Mouse (Mus musculus): ENCODE data around the gene Gad2. TPM values are rescaled to one million over a fixed set of nuclear protein-coding genes. Genes with fewer than 3 reads are reported as not detected.

The Gad2 gene
- polyA plus RNA-seq, 1 experiment from 2014 or later = 3.6 TPM

GRCm38 (mm10) chr2:22671348-22671747 lies 49.3 kb downstream of the Gad2 start:
- no peaks in the 10 kb centered on the region for H3K9me3 ChIP-seq (replicated peaks; ENCODE audit: control insufficient read depth, low read length)
- 84% methylated on average over 1 of the region's 1 CpGs for WGBS
- ATAC-seq (replicated peaks; ENCODE audit: insufficient number of reproducible peaks, low FRiP score, low TSS enrichment, low read depth) = no peak
- H3K9ac ChIP-seq (replicated peaks; ENCODE audit: low read length) = no peak overlapping the region
- H3K4me2 ChIP-seq (ENCODE audit: low read depth, low read length) = no peak overlapping the region
- no peak overlapping the region for H3K4me3 ChIP-seq (ENCODE audit: low read depth, low read length)
- H3K27me3 ChIP-seq (ENCODE audit: control insufficient read depth, insufficient read depth, low read length) = no peaks in the 10 kb centered on the region
- no peaks in the 10 kb centered on the region for H3K36me3 ChIP-seq (replicated peaks; ENCODE audit: control insufficient read depth, insufficient read depth, low read depth, low read length)
- no peak for DNase-seq (ENCODE audit: low spot score)
- H3K27ac ChIP-seq (replicated peaks; ENCODE audit: low read depth, low read length) = no peak overlapping the region
- H3K4me1 ChIP-seq (ENCODE audit: control insufficient read depth, insufficient read depth, low read length) = no peaks in the 10 kb centered on the region

DNA sequence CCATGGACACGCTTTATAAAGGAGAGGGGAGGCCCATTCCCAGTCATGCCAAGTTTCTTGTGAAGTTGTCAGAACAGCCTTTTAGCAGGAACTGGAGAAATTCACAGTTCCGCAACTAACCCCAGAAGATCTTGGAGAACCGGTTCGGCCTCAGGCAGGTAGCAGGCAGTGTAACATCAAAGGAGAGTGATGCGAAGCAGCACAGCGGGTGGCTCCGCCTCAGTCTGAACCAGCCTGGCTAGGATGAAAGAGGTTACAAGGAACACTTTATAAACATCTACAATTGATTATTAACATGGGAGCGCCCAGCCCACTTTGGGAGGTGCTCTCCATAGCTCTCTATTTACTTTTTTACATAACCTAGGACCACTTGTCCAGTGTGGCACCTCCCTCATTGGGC lies 55.1 kb downstream of the Gad2 start:
- H3K27me3 ChIP-seq (ENCODE audit: control insufficient read depth, insufficient read depth, low read length) = no peaks in the 10 kb centered on the region
- no peak for ATAC-seq (replicated peaks; ENCODE audit: insufficient number of reproducible peaks, low FRiP score, low TSS enrichment, low read depth)
- H3K4me1 ChIP-seq (ENCODE audit: control insufficient read depth, insufficient read depth, low read length) = no peaks in the 10 kb centered on the region
- peak; percentile 33 for DNase-seq (ENCODE audit: low spot score)
- no peak overlapping the region for H3K27ac ChIP-seq (replicated peaks; ENCODE audit: low read depth, low read length)
- H3K9ac ChIP-seq (replicated peaks; ENCODE audit: low read length) = no peak overlapping the region
- no peak overlapping the region for H3K4me3 ChIP-seq (ENCODE audit: low read depth, low read length)
- WGBS = 22% methylated on average over 8 of the region's 8 CpGs
- H3K36me3 ChIP-seq (replicated peaks; ENCODE audit: control insufficient read depth, insufficient read depth, low read depth, low read length) = no peaks in the 10 kb centered on the region
- no peaks in the 10 kb centered on the region for H3K9me3 ChIP-seq (replicated peaks; ENCODE audit: control insufficient read depth, low read length)
- H3K4me2 ChIP-seq (ENCODE audit: low read depth, low read length) = no peak overlapping the region

DNA sequence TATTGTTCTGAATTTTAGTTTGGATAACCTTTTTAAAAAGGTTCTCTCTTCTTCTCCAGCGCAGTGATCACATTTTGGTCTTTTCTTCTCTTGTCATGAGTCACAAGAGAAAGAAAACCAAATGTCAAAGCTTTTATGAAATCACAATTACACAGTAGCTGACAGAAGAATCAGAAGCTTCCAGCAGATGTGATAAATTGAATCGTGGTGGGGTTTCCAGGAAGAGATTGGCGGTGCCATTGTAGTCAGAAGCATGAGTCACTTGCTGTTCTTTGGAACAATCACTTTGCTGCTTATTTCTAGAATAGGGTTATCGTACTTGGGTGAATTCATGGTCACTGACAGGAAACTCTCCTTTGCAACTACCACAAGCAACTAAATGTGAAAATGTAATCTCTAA lies 57.9 kb downstream of the Gad2 start:
- H3K27ac ChIP-seq (replicated peaks; ENCODE audit: low read depth, low read length) = no peak overlapping the region
- H3K4me1 ChIP-seq (ENCODE audit: control insufficient read depth, insufficient read depth, low read length) = no peaks in the 10 kb centered on the region
- ATAC-seq (replicated peaks; ENCODE audit: insufficient number of reproducible peaks, low FRiP score, low TSS enrichment, low read depth) (no peak), DNase-seq (ENCODE audit: low spot score) (no peak)
- no peak overlapping the region for H3K4me2 ChIP-seq (ENCODE audit: low read depth, low read length)
- H3K9ac ChIP-seq (replicated peaks; ENCODE audit: low read length) = no peak overlapping the region
- H3K9me3 ChIP-seq (replicated peaks; ENCODE audit: control insufficient read depth, low read length) = no peaks in the 10 kb centered on the region
- 79% methylated on average over 4 of the region's 4 CpGs for WGBS
- no peak overlapping the region for H3K4me3 ChIP-seq (ENCODE audit: low read depth, low read length)
- no peaks in the 10 kb centered on the region for H3K27me3 ChIP-seq (ENCODE audit: control insufficient read depth, insufficient read depth, low read length)
- H3K36me3 ChIP-seq (replicated peaks; ENCODE audit: control insufficient read depth, insufficient read depth, low read depth, low read length) = no peaks in the 10 kb centered on the region

- WGBS = 82% methylated on average over 7 of the region's 7 CpGs
- no peak overlapping the region for H3K4me3 ChIP-seq (ENCODE audit: low read depth, low read length)
- H3K4me1 ChIP-seq (ENCODE audit: control insufficient read depth, insufficient read depth, low read length) = no peaks in the 10 kb centered on the region
- ATAC-seq (replicated peaks; ENCODE audit: insufficient number of reproducible peaks, low FRiP score, low TSS enrichment, low read depth) (no peak), DNase-seq (ENCODE audit: low spot score) (no peak)
- H3K9ac ChIP-seq (replicated peaks; ENCODE audit: low read length) = no peak overlapping the region
- no peak overlapping the region for H3K4me2 ChIP-seq (ENCODE audit: low read depth, low read length)
- H3K27ac ChIP-seq (replicated peaks; ENCODE audit: low read depth, low read length) = no peak overlapping the region
- no peaks in the 10 kb centered on the region for H3K36me3 ChIP-seq (replicated peaks; ENCODE audit: control insufficient read depth, insufficient read depth, low read depth, low read length)
- no peaks in the 10 kb centered on the region for H3K27me3 ChIP-seq (ENCODE audit: control insufficient read depth, insufficient read depth, low read length)
- no peaks in the 10 kb centered on the region for H3K9me3 ChIP-seq (replicated peaks; ENCODE audit: control insufficient read depth, low read length)
Measured at GRCm38 (mm10) chr2:22689969-22690368, 68.0 kb downstream of the Gad2 start.

GRCm38 (mm10) chr2:22704780-22705727 lies 83.0 kb downstream of the Gad2 start:
- H3K4me1 ChIP-seq (ENCODE audit: control insufficient read depth, insufficient read depth, low read length) = no peaks in the 10 kb centered on the region
- no peak overlapping the region for H3K4me2 ChIP-seq (ENCODE audit: low read depth, low read length)
- H3K9ac ChIP-seq (replicated peaks; ENCODE audit: low read length) = no peak overlapping the region
- WGBS = 67% methylated on average over 4 of the region's 4 CpGs
- no peaks in the 10 kb centered on the region for H3K36me3 ChIP-seq (replicated peaks; ENCODE audit: control insufficient read depth, insufficient read depth, low read depth, low read length)
- H3K9me3 ChIP-seq (replicated peaks; ENCODE audit: control insufficient read depth, low read length) = no peaks in the 10 kb centered on the region
- H3K27ac ChIP-seq (replicated peaks; ENCODE audit: low read depth, low read length) = no peak overlapping the region
- peak; percentile 72 for DNase-seq (ENCODE audit: low spot score)
- no peak for ATAC-seq (replicated peaks; ENCODE audit: insufficient number of reproducible peaks, low FRiP score, low TSS enrichment, low read depth)
- no peaks in the 10 kb centered on the region for H3K27me3 ChIP-seq (ENCODE audit: control insufficient read depth, insufficient read depth, low read length)
- no peak overlapping the region for H3K4me3 ChIP-seq (ENCODE audit: low read depth, low read length)

DNA sequence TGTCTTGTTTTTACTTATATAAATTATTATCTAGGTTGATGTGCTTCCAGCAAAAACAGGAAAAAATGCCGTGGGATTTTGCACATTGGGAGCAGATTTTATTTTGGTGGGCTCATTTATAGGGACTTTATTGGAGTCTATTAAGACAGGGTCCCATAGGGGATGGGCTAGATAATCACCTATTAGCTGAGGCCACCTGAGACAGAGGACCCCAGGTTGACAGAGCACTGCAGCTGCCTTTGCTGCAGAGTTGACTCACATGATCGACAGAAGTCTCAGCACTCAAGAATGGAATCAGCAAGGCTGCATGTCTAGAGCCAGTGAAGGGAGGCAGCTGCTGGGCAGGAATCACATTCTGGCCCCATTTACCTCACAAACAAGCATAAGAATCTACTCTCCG lies 84.2 kb downstream of the Gad2 start:
- Histone ChIP-seq H3K9me3 (replicated peaks; ENCODE audit: control insufficient read depth, low read length) (no peaks in the 10 kb centered on the region), H3K9ac (replicated peaks; ENCODE audit: low read length) (no peak overlapping the region), H3K4me1 (ENCODE audit: control insufficient read depth, insufficient read depth, low read length) (no peaks in the 10 kb centered on the region), H3K4me2 (ENCODE audit: low read depth, low read length) (no peak overlapping the region), H3K27ac (replicated peaks; ENCODE audit: low read depth, low read length) (no peak overlapping the region), H3K36me3 (replicated peaks; ENCODE audit: control insufficient read depth, insufficient read depth, low read depth, low read length) (no peaks in the 10 kb centered on the region), H3K4me3 (ENCODE audit: low read depth, low read length) (no peak overlapping the region), H3K27me3 (ENCODE audit: control insufficient read depth, insufficient read depth, low read length) (no peaks in the 10 kb centered on the region)
- WGBS = 79% methylated on average over 3 of the region's 3 CpGs
- no peak for DNase-seq (ENCODE audit: low spot score)
- 0 out of 2 replicates have a peak, but pooled peaks have one; percentile 44 for ATAC-seq (replicated peaks; ENCODE audit: insufficient number of reproducible peaks, low FRiP score, low TSS enrichment, low read depth)

GRCm38 (mm10) chr2:22721522-22722470 lies 99.8 kb downstream of the Gad2 start:
- H3K9ac ChIP-seq (replicated peaks; ENCODE audit: low read length) = no peak overlapping the region
- no peak overlapping the region for H3K27ac ChIP-seq (replicated peaks; ENCODE audit: low read depth, low read length)
- H3K4me3 ChIP-seq (ENCODE audit: low read depth, low read length) = no peak overlapping the region
- H3K27me3 ChIP-seq (ENCODE audit: control insufficient read depth, insufficient read depth, low read length) = no peaks in the 10 kb centered on the region
- no peak overlapping the region for H3K4me2 ChIP-seq (ENCODE audit: low read depth, low read length)
- ATAC-seq (replicated peaks; ENCODE audit: insufficient number of reproducible peaks, low FRiP score, low TSS enrichment, low read depth) = peak; percentile 85; the same call in 1 of the 2 replicates
- 24% methylated on average over 8 of the region's 8 CpGs for WGBS
- peak; percentile 83 for DNase-seq (ENCODE audit: low spot score)
- H3K36me3 ChIP-seq (replicated peaks; ENCODE audit: control insufficient read depth, insufficient read depth, low read depth, low read length) = no peaks in the 10 kb centered on the region
- no peaks in the 10 kb centered on the region for H3K4me1 ChIP-seq (ENCODE audit: control insufficient read depth, insufficient read depth, low read length)
- H3K9me3 ChIP-seq (replicated peaks; ENCODE audit: control insufficient read depth, low read length) = no peaks in the 10 kb centered on the region

All from embryonic facial prominence, embryonic 11.5 days (tissue).